Mouse (Mus musculus): Measurements from ENCODE around the gene Med7.
"Not testable (repeated sequence)": the region's sequence is repeated elsewhere in the genome, so short reads cannot be mapped to it uniquely, and the experiment has no call there.

Med7 gene

DNA sequence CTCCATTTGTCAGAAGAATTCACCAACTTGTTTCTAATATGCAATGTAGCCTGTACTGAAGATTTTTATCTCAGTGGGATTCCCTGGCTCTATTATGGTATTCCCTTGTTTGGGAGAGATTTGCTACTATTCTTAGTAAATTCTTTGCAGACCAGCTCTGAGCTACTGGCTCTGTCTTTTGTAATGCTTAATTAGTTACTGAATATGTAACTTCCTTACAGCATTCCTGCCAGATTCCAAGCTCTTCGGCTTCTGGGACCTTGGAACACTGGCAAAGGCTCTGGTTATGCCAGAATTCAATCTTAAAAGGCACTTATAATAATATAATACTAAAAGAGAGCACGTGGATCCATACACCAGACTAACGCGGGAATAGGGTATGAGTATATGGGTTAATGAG is 8.6 kb upstream of the Med7 start:
- DNase-seq (ENCODE audit: low read depth, low spot score), result not testable (repeated sequence)

- no peak for DNase-seq (ENCODE audit: low read depth, low spot score)
Measured at GRCm38 (mm10) chr11:46430123-46430522, 6.6 kb upstream of the Med7 start.

GRCm38 (mm10) chr11:46431129-46431528 is 5.6 kb upstream of the Med7 start:
- peak; percentile 52 for DNase-seq (ENCODE audit: low read depth, low spot score)

DNA sequence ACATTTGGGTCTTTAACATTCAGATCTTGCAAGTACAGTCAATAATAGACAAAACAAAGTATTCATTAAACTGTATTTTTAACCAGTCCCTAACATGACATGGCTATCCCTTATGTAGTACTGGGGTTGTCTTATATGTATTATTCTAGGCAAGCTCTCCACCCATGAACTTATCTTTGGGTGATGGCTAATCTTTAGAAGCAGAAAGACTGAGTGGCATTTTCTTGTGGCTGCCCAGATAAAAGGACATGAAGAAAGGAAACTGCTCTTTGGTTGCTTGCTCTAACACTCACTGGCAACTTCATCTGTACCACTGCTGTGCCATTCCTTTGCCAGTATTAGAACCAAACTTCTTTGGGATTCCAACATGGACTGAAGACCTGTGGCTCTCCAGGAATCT is 1.4 kb upstream of the Med7 start:
- no peak for DNase-seq (ENCODE audit: low read depth, low spot score)

GRCm38 (mm10) chr11:46437459-46438000 is 805 bp downstream of the Med7 start:
- no peak for DNase-seq (ENCODE audit: low read depth, low spot score)

DNA sequence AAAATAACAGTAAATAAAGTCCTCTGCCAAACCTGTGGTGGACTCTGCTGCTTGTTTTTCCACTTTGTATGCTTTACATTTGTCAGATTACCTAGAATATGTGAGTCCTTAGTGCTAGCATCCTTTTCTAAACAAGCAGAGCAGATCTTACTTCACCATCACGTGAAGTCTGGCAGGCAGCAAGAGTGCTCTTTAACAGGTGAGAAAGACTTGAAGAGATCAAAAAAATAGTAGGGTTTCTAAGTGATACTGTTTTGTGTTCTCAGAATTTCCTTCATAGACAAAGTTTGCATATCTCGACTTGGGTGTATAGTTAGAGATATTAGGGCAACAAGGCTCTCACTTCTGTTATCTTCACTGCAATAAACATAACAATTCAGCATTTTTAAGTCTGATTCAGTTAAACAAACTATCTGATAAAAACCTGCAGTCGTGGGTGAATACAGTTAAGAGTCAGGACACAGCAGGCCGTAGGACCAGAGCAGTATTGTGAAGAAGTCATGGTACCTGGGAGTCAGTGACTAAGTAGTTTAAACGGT is 2.3 kb downstream of the Med7 start:
- no peak for DNase-seq (ENCODE audit: low read depth, low spot score)

GRCm38 (mm10) chr11:46441774-46442173 is 5.0 kb downstream of the Med7 start:
- DNase-seq (ENCODE audit: low read depth, low spot score), result no peak

- DNase-seq (ENCODE audit: low read depth, low spot score), result no peak
Measured at GRCm38 (mm10) chr11:46443152-46443551, 6.4 kb downstream of the Med7 start.

DNA sequence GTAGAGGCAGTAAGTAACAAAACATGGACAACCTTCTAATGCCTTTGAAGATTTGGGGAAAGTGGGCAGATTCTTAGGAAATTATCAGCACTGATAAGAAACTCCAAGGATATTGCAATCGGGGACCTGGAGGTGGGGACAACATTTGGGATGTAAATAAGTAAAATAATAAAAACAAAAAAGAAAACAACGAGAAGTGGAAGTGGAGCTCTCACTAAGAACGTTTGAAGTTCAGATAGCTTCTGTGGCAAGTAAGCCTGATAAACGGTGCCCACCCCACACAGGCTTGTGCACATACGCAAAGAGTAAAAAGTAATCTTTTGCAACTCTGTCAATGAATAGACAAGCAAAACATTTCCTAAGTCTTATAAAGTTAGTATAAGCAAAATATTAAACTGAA is 7.3 kb downstream of the Med7 start:
- DNase-seq (ENCODE audit: low read depth, low spot score), result no peak

- no peak for DNase-seq (ENCODE audit: low read depth, low spot score)
Measured at GRCm38 (mm10) chr11:46446150-46446549, 9.4 kb downstream of the Med7 start.

DNA sequence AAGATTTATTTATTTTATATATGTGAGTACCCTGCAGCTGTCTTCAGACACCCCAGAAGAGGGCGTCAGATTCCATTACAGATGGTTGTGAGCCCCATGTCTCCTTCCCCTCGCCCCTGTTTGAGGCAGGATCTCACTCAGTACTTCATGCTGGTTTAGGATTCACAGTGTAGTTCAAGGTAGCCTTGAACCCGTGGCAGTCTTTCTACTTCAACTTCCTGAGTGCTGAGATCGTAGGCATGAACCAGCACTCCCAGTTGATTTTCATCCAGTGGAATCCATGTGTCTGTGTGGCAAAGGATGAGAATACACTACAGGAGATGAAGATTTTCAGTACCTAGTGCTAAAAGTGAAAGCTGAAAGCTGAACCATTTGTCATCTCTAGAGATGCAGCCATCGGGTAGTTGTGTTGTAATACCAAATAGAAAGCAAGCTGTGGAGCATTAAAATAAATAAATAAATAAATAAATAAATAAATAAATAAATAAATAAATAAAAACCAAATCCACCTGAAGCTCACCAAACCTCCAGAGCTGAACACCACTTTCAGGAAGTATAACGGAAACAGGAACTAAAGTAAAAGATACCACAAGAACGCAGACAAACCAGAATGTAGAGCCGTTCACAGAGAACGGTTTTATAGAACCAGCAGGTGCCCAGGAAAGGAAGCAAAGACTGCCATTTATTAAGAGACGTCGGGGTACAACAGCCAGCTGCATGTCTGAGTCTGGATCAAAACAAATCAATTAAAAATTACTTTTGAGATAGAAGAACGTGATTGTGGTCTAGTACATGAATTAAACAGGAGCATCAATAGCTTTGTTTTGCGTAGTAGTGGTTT is 11.1 kb downstream of the Med7 start:
- DNase-seq (ENCODE audit: low read depth, low spot score), result no peak

GRCm38 (mm10) chr11:46449461-46450080 is 12.8 kb downstream of the Med7 start:
- DNase-seq (ENCODE audit: low read depth, low spot score), result no peak

GRCm38 (mm10) chr11:46454453-46455045 is 17.8 kb downstream of the Med7 start, which contains the start of gene Havcr2:
Gene Havcr2, plus strand, starts transcription at chr11:46454935.
- DNase-seq (ENCODE audit: low read depth, low spot score), result no peak

- no peak for DNase-seq (ENCODE audit: low read depth, low spot score)
Measured at GRCm38 (mm10) chr11:46459960-46460359, 23.2 kb downstream of the Med7 start.

DNA sequence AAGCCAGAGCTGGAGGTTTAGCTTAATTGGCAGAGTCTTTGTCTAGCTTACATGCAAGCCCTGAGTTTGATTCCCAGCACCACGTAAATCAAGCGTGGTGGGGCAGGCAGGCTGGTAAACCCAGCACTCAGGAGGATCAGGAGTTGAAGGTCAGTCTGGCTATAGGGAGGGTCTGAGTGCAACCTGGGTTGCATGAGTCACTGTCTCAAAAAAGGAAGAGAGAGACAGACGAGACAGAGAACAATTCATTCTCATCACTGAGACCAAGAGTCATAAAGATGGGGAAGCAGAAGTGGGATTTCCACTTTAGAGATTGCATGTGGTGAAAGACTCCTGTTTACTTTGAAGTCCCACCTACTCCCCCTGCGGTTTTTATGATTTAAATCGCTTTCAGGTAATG is 24.6 kb downstream of the Med7 start:
- DNase-seq (ENCODE audit: low read depth, low spot score), result no peak

GRCm38 (mm10) chr11:46461931-46462330 is 25.2 kb downstream of the Med7 start:
- peak; percentile 10 for DNase-seq (ENCODE audit: low read depth, low spot score)

GRCm38 (mm10) chr11:46466878-46467277 is 30.2 kb downstream of the Med7 start:
- no peak for DNase-seq (ENCODE audit: low read depth, low spot score)

- no peak for DNase-seq (ENCODE audit: low read depth, low spot score)
Measured at GRCm38 (mm10) chr11:46474220-46474619, 37.5 kb downstream of the Med7 start.

GRCm38 (mm10) chr11:46479311-46479710 is 42.6 kb downstream of the Med7 start:
- no peak for DNase-seq (ENCODE audit: low read depth, low spot score)

DNA sequence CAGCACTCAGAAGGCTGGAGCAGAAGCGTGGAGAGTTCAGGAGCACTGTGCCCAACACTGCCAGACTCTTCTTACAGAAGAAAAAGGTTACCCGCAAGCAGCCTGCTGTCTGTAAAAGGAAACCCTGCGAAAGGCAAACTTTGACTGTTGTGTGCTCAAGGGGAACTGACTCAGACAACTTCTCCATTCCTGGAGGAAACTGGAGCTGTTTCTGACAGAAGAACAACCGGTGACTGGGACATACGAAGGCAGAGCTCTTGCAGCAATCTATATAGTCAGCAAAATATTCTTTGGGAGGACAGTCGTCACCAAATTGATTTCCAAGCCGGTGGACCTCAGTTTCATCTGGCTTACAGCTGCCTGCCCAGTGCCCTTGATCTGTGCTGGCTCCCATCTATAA is 43.8 kb downstream of the Med7 start:
- peak; percentile 16 for DNase-seq (ENCODE audit: low read depth, low spot score)

- no peak for DNase-seq (ENCODE audit: low read depth, low spot score)
Measured at GRCm38 (mm10) chr11:46488231-46488630, 51.5 kb downstream of the Med7 start.

- DNase-seq (ENCODE audit: low read depth, low spot score), result no peak
Measured at GRCm38 (mm10) chr11:46488650-46489049, 51.9 kb downstream of the Med7 start.
